Mouse (Mus musculus) forebrain, embryonic 13.5 days (tissue): ENCODE data around the gene Celsr3. TPM values are rescaled to one million over a fixed set of nuclear protein-coding genes. Genes with fewer than 3 reads are reported as not detected.

ENCODE experiments used
- microRNA-seq: library from miRNA; unstranded; fragments of <30 nt; microRNA quantifications from one replicate; pipeline ENCODE4, GENCODE M21; 2016
- polyA plus RNA-seq: library from polyadenylated mRNA; unstranded; fragments of >200 nt; fragmentation: Nextera tagmentation; extraction: Ambion mirVana; gene quantifications from 2 replicates; pipeline ENCODE4 v1.2.1, GENCODE M21; 2015

The Celsr3 gene
- polyA plus RNA-seq, 1 experiment from 2014 or later: 13.3 TPM

Small RNAs within 50 kb of the gene (microRNA-seq; reads per million reads assigned to microRNA genes)
- not detected for gene Gm23156

Other genes starting within 250 kb of the Celsr3 start
- gene Wdr6, start 247.6 kb upstream of the Celsr3 start, polyA plus RNA-seq: 203 and 256 TPM in 2 replicates
- gene P4htm, start 228.7 kb upstream of the Celsr3 start, polyA plus RNA-seq: 16.6 and 18.7 TPM in 2 replicates
- 55.9 and 58.2 TPM in 2 replicates for gene Arih2, start 176.9 kb upstream of the Celsr3 start, polyA plus RNA-seq
- gene Slc25a20, start 164.2 kb upstream of the Celsr3 start, polyA plus RNA-seq: 39.0 and 41.3 TPM in 2 replicates
- 32.8 and 34.2 TPM in 2 replicates for gene Prkar2a, start 137.0 kb upstream of the Celsr3 start, polyA plus RNA-seq
- 153 and 172 TPM in 2 replicates for gene Ip6k2, start 42.5 kb upstream of the Celsr3 start, polyA plus RNA-seq
- 15.2 and 17.6 TPM in 2 replicates for gene Nckipsd, start 18.0 kb upstream of the Celsr3 start, polyA plus RNA-seq
- gene Slc26a6, start 27.0 kb downstream of the Celsr3 start, polyA plus RNA-seq: 8.1 and 8.5 TPM in 2 replicates
- 0.25 TPM in 1 of 2 replicates, not detected in the other for gene Tmem89, start 88.3 kb downstream of the Celsr3 start, polyA plus RNA-seq
- gene Uqcrc1, start 110.3 kb downstream of the Celsr3 start, polyA plus RNA-seq: 361 and 379 TPM in 2 replicates
- 1.2 and 1.6 TPM in 2 replicates for gene Col7a1, start 127.3 kb downstream of the Celsr3 start, polyA plus RNA-seq
- not detected in 2 replicates for gene Ucn2, start 159.7 kb downstream of the Celsr3 start, polyA plus RNA-seq
- 14.5 and 16.8 TPM in 2 replicates for gene Pfkfb4, start 165.5 kb downstream of the Celsr3 start, polyA plus RNA-seq
- 33.6 and 35.1 TPM in 2 replicates for gene Shisa5, start 212.2 kb downstream of the Celsr3 start, polyA plus RNA-seq
- 9.3 and 13.0 TPM in 2 replicates for gene Trex1, start 233.4 kb downstream of the Celsr3 start, polyA plus RNA-seq
- 31.4 and 31.5 TPM in 2 replicates for gene Atrip, start 247.8 kb downstream of the Celsr3 start, polyA plus RNA-seq